Mouse (Mus musculus) brain, adult 2 months (tissue): ENCODE data around the gene Pak3.

Experiments used
- DNase-seq: peaks from one replicate; pipeline ENCODE4 v3.0.0; 2011; ENCODE audit warnings: low read depth, low spot score

Pak3 gene

GRCm38 (mm10) chrX:143664221-143665150 lies 146.1 kb downstream of the Pak3 start:
- peak; percentile 89 for DNase-seq

- peak; percentile 27 for DNase-seq
Measured at GRCm38 (mm10) chrX:143665771-143666170, 147.4 kb downstream of the Pak3 start.

- DNase-seq: peak; percentile 55
Measured at GRCm38 (mm10) chrX:143666991-143667390, 148.6 kb downstream of the Pak3 start.

- DNase-seq: peak; percentile 78
Measured at GRCm38 (mm10) chrX:143668242-143668641, 149.9 kb downstream of the Pak3 start.

GRCm38 (mm10) chrX:143678566-143678965 lies 160.2 kb downstream of the Pak3 start:
- no peak for DNase-seq

GRCm38 (mm10) chrX:143722250-143722649 lies 203.9 kb downstream of the Pak3 start:
- peak; percentile 26 for DNase-seq

- no peak for DNase-seq
Measured at GRCm38 (mm10) chrX:143725411-143725810, 207.0 kb downstream of the Pak3 start.

GRCm38 (mm10) chrX:143736035-143736434 lies 217.6 kb downstream of the Pak3 start:
- peak; percentile 46 for DNase-seq

- DNase-seq: peak; percentile 69
Measured at GRCm38 (mm10) chrX:143739171-143739570, 220.8 kb downstream of the Pak3 start.

- peak; percentile 20 for DNase-seq
Measured at GRCm38 (mm10) chrX:143762556-143762955, 244.2 kb downstream of the Pak3 start.

GRCm38 (mm10) chrX:143815948-143816347 lies 297.6 kb downstream of the Pak3 start:
- DNase-seq: peak; percentile 39

GRCm38 (mm10) chrX:143818961-143819360 lies 300.6 kb downstream of the Pak3 start:
- DNase-seq: peak; percentile 16

GRCm38 (mm10) chrX:143826521-143826920 lies 308.1 kb downstream of the Pak3 start:
- no peak for DNase-seq

- peak; percentile 28 for DNase-seq
Measured at GRCm38 (mm10) chrX:143827212-143827611, 308.8 kb downstream of the Pak3 start, which contains the start of gene Capn6. Gene Capn6, minus strand, starts transcription at chrX:143827414.

GRCm38 (mm10) chrX:143846637-143847036 lies 328.2 kb downstream of the Pak3 start:
- DNase-seq: peak; percentile 20
